Mouse (Mus musculus) lung, postnatal 36 days (tissue): ENCODE measurements around the gene Mcur1.

ENCODE experiments used
- DNase-seq: peaks from one replicate; pipeline ENCODE4 v3.0.0; 2022; ENCODE audit warnings: mixed read lengths

The Mcur1 gene

GRCm38 (mm10) chr13:43559711-43560457 is at the start of gene Mcur1:
Gene Mcur1 (minus strand): TSS chr13:43560191.
- DNase-seq, result peak; percentile 96

DNA sequence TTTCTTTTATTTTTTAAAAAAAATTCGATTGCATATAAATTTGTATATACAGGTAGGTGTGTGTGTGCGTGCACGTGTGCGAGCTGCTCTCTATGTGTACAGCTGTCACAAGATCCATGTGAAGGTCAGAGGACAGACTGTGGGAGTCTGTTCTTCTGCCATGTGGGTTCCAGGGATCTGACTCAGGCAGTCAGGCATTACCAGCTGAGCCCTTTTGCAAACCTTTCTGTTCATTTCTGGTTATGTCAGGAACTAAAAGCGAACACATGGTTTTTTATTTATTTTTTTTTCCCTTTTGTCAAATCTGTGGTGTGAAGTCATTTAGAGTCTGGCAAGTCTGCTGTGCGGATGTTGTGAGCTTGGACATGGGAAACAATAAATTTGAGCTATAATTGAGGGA is 48.9 kb upstream of the Mcur1 start:
- DNase-seq, result no peak

GRCm38 (mm10) chr13:43603042-43603441 is 43.1 kb upstream of the Mcur1 start:
- no peak for DNase-seq

GRCm38 (mm10) chr13:43602440-43602839 is 42.4 kb upstream of the Mcur1 start:
- no peak for DNase-seq

GRCm38 (mm10) chr13:43600967-43601366 is 41.0 kb upstream of the Mcur1 start:
- no peak for DNase-seq

- peak; percentile 71 for DNase-seq
These were observed 35.9 kb upstream of the Mcur1 start for GRCm38 (mm10) chr13:43595896-43596295.

DNA sequence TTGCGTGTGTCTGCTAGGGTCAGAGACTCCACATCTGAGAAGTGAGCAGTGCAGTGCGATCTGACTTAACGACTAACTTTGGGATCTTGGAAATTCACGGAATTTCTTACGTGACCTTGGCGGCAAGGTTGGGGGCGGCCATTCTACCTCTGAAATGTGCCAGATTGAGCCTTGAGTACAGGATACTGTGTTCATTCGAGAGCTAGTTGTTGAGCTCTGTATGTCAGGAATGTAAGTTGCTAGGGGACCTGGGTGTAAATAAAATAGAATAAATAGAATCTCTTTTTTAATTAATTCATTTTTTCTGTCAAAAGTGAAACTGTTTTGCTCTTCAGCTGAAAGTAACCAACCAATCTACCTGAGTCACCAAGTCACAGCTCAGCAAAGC is 32.7 kb upstream of the Mcur1 start:
- DNase-seq, result no peak

GRCm38 (mm10) chr13:43591828-43592680 is 32.1 kb upstream of the Mcur1 start:
- DNase-seq, result peak; percentile 17

GRCm38 (mm10) chr13:43587844-43588840 is 28.2 kb upstream of the Mcur1 start:
- DNase-seq, result peak; percentile 8

GRCm38 (mm10) chr13:43586966-43587365 is 27.0 kb upstream of the Mcur1 start:
- DNase-seq, result no peak

GRCm38 (mm10) chr13:43585335-43585734 is 25.3 kb upstream of the Mcur1 start:
- DNase-seq, result no peak

DNA sequence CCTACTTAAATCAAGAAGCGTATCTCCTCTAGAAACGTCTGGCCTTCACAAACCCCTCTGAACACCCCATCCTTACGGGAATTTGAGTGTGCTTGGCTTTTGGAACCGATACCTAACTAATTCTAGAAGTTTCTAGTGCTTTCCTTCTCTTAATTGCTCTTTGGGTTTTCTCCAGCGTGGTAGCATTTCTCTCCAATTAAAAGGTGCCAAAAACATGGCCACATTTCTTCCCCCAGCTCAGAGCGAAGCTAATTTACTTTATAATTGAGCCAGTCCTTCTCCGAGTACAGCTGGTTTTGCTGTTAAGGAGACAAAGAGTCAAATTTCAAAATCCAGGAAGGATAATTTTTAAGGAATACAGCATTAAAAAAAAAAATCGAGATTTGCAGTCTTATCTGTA is 23.5 kb upstream of the Mcur1 start:
- no peak for DNase-seq

GRCm38 (mm10) chr13:43582961-43583360 is 23.0 kb upstream of the Mcur1 start:
- no peak for DNase-seq

GRCm38 (mm10) chr13:43580661-43581060 is 20.7 kb upstream of the Mcur1 start:
- DNase-seq, result no peak

- DNase-seq, result peak; percentile 72
These were observed 19.7 kb upstream of the Mcur1 start for GRCm38 (mm10) chr13:43579740-43580139.

GRCm38 (mm10) chr13:43577766-43578165 is 17.8 kb upstream of the Mcur1 start:
- no peak for DNase-seq

GRCm38 (mm10) chr13:43577254-43577653 is 17.3 kb upstream of the Mcur1 start:
- peak; percentile 40 for DNase-seq

- DNase-seq, result no peak
These were observed 15.4 kb upstream of the Mcur1 start for GRCm38 (mm10) chr13:43575431-43575830.

DNA sequence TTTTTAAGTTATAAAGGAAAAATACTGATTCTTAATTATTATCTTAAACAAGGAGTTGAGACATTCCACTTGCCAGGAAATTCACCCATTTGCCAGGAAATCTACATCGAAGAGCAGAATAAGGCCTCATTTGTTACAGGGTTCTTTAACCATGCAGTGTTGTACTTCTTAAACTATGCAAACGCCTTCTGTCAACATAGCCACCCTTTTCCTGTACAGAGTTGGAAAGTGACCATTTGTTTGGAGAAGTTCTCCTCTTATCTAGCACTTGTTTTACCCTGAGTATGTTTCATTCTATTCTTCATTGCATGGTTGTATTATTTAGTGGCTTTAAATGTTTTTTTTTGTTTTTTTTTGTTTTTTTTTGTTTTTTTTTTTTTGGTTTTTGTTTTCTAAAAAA is 14.0 kb upstream of the Mcur1 start:
- DNase-seq, result no peak

GRCm38 (mm10) chr13:43567141-43567891 is 7.3 kb upstream of the Mcur1 start:
- DNase-seq, result peak; percentile 20

- DNase-seq, result no peak
These were observed 6.2 kb upstream of the Mcur1 start for GRCm38 (mm10) chr13:43566184-43566583.

DNA sequence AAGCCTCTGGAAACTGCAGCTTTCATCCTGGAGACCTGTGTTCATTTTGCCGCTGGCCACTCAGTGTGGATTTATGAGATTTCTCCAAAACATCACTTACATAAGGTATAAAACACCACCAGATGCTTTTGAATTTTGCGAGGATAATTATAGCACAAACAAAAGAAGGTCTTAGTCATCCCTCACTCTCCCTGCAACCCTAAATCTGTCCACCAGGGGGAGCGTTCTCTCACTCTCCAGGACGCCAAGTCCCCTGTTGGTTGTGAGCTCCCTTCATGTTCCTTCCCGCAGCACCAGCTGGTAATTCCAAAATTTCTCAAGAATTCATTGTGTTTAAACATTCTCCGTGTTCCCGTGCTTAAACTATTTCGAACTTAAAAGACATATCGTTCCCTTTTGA is 5.4 kb upstream of the Mcur1 start:
- DNase-seq, result peak; percentile 88
